Mouse (Mus musculus): ENCODE results near the gene Armc2. TPM values are rescaled to one million over a fixed set of nuclear protein-coding genes. Genes with fewer than 3 reads are reported as not detected.

Gene Armc2
- polyA plus RNA-seq, 1 experiment from 2014 or later: 12.7 TPM

GRCm38 (mm10) chr10:41875624-41876023 lies 142.6 kb downstream of the Armc2 start:
- no peaks in the 10 kb centered on the region for H3K9me3 ChIP-seq (ENCODE audit: control insufficient read depth, low read length)
- no peak overlapping the region for H3K4me2 ChIP-seq (replicated peaks)
- ATAC-seq (ENCODE audit: low FRiP score): no peak
- no peak for DNase-seq (ENCODE audit: low spot score)
- no peaks in the 10 kb centered on the region for H3K4me1 ChIP-seq (replicated peaks; ENCODE audit: control insufficient read depth, insufficient read depth, low read length)
- H3K9ac ChIP-seq: no peak overlapping the region
- H3K36me3 ChIP-seq (replicated peaks; ENCODE audit: control insufficient read depth, insufficient read depth): no peaks in the 10 kb centered on the region
- H3K27ac ChIP-seq: no peak overlapping the region
- no peaks in the 10 kb centered on the region for H3K27me3 ChIP-seq (ENCODE audit: control insufficient read depth, insufficient read depth, low read length)
- no peak overlapping the region for H3K4me3 ChIP-seq (replicated peaks; ENCODE audit: low read length)

DNA sequence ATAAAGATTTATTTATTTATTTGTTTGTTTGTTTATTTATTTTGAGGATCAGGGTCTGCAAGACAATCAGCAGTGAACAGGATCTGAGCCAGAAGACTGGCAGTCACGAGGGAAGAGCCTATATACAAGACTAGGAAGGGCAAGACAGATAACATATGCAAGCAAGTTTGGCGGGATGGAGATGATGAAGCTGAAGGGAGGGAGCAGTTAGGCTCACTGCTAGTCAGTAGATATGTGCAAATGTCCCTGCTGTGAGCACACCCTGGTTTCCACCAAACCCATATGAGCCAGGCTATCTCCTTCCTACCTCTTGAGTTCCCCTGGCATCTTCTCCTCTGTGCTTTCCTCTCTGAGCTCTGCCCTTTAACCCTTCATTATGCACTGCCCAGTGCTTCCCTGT lies 146.7 kb downstream of the Armc2 start:
- no peak overlapping the region for H3K9ac ChIP-seq
- H3K27ac ChIP-seq: no peak overlapping the region
- WGBS: 68% methylated on average over 2 of the region's 2 CpGs
- no peaks in the 10 kb centered on the region for H3K27me3 ChIP-seq (ENCODE audit: control insufficient read depth, insufficient read depth, low read length)
- H3K4me3 ChIP-seq (replicated peaks; ENCODE audit: low read length): no peak overlapping the region
- H3K4me1 ChIP-seq (replicated peaks; ENCODE audit: control insufficient read depth, insufficient read depth, low read length): no peaks in the 10 kb centered on the region
- H3K36me3 ChIP-seq (replicated peaks; ENCODE audit: control insufficient read depth, insufficient read depth): no peaks in the 10 kb centered on the region
- H3K9me3 ChIP-seq (ENCODE audit: control insufficient read depth, low read length): no peaks in the 10 kb centered on the region
- H3K4me2 ChIP-seq (replicated peaks): no peak overlapping the region
- DNase-seq (ENCODE audit: low spot score): no peak
- ATAC-seq (ENCODE audit: low FRiP score): no peak

DNA sequence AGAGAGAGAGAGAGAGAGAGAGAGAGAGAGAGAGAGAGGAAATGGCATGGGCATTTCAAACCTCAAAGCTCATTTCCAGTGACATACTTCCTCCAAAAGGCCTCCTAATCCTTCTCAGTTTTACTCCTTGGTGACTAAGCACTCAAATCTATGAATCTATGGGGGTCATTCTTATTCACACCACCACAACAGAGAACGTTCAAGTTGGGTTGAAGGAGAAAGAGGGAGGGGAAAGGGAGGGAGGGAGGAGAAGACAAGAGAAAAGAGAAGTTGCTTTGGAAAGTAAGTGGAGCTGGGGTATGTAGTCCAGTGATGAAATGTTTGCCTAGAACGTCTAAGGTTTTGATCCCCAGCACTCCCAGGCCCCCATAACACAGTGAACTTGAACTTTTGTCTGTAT lies 148.1 kb downstream of the Armc2 start:
- Histone ChIP-seq H3K9ac (no peak overlapping the region), H3K27me3 (ENCODE audit: control insufficient read depth, insufficient read depth, low read length) (no peaks in the 10 kb centered on the region), H3K36me3 (replicated peaks; ENCODE audit: control insufficient read depth, insufficient read depth) (no peaks in the 10 kb centered on the region), H3K9me3 (ENCODE audit: control insufficient read depth, low read length) (no peaks in the 10 kb centered on the region), H3K4me3 (replicated peaks; ENCODE audit: low read length) (no peak overlapping the region), H3K27ac (no peak overlapping the region), H3K4me1 (replicated peaks; ENCODE audit: control insufficient read depth, insufficient read depth, low read length) (no peaks in the 10 kb centered on the region), H3K4me2 (replicated peaks) (no peak overlapping the region)
- 56% methylated on average over 2 of the region's 2 CpGs for WGBS
- ATAC-seq (ENCODE audit: low FRiP score) (no peak), DNase-seq (ENCODE audit: low spot score) (no peak)

DNA sequence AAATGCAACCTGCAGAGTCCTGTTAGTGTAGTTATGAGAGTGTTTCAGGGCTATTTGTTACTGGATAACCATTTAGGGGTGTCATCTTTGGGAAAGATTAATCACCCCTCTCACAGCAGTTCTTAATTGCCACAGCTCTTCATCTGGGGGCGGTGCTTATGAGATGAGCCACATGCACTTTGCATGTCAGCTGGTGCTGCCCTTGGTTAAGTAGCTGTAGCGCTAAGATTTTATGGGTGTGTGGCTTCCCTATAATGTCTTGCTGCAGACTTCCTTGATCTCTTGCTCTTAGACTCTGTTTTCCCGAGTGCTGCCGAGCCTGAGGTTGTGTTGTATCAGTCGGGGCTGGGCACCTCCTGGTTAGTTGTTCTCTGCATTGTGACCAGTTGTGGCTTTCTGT lies 150.3 kb downstream of the Armc2 start:
- Histone ChIP-seq H3K4me3 (replicated peaks; ENCODE audit: low read length) (no peak overlapping the region), H3K27me3 (ENCODE audit: control insufficient read depth, insufficient read depth, low read length) (no peaks in the 10 kb centered on the region), H3K9me3 (ENCODE audit: control insufficient read depth, low read length) (no peaks in the 10 kb centered on the region), H3K27ac (no peak overlapping the region), H3K4me2 (replicated peaks) (no peak overlapping the region), H3K9ac (no peak overlapping the region), H3K36me3 (replicated peaks; ENCODE audit: control insufficient read depth, insufficient read depth) (no peaks in the 10 kb centered on the region), H3K4me1 (replicated peaks; ENCODE audit: control insufficient read depth, insufficient read depth, low read length) (no peaks in the 10 kb centered on the region)
- ATAC-seq (ENCODE audit: low FRiP score) (no peak), DNase-seq (ENCODE audit: low spot score) (no peak)
- WGBS: 82% methylated on average over 5 of the region's 5 CpGs

- Histone ChIP-seq H3K4me1 (replicated peaks; ENCODE audit: control insufficient read depth, insufficient read depth, low read length) (no peaks in the 10 kb centered on the region), H3K4me3 (replicated peaks; ENCODE audit: low read length) (no peak overlapping the region), H3K27me3 (ENCODE audit: control insufficient read depth, insufficient read depth, low read length) (no peaks in the 10 kb centered on the region), H3K9ac (no peak overlapping the region), H3K9me3 (ENCODE audit: control insufficient read depth, low read length) (no peaks in the 10 kb centered on the region), H3K36me3 (replicated peaks; ENCODE audit: control insufficient read depth, insufficient read depth) (no peaks in the 10 kb centered on the region), H3K27ac (no peak overlapping the region), H3K4me2 (replicated peaks) (no peak overlapping the region)
- ATAC-seq (ENCODE audit: low FRiP score): no peak
- DNase-seq (ENCODE audit: low spot score): no peak
These were observed 151.4 kb downstream of the Armc2 start for GRCm38 (mm10) chr10:41866838-41867154.

DNA sequence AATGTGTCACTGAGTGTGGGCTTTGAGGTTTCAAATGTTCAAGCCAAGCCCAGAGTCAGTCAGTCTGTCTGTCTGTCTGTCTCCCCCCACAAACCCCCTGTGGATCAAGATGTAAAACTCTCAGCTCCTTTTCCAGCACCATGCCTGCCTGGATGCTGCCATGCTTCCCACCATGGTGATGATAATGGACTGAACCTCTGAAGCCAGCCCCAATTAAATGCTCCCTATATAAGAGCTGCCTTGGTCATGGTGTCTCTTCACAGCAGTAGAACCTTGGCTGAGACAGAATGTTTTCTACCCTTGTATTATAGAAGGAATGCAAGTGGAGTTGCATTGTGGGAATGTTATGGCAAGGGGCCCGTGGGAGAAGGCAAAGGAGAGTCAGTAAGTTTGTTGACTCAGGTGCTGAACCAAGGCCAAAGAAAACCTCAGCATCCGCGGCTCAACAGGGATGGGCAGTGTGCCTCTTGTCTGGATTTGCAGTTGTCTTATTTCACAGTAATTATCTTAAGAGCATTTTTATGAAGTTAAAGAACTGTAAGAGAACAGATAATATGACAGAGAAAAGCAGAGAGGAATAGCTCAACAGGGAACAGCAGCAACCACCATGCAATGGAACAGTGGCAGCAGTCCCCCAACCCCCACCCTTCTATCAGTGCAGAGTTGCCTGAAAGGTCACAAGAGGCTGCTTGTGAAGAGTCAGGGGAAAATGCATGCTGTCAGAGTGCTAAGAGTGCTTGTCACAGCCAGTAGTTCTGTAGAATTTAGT lies 152.0 kb downstream of the Armc2 start:
- Histone ChIP-seq H3K4me2 (replicated peaks) (no peak overlapping the region), H3K4me1 (replicated peaks; ENCODE audit: control insufficient read depth, insufficient read depth, low read length) (no peaks in the 10 kb centered on the region), H3K9ac (no peak overlapping the region), H3K9me3 (ENCODE audit: control insufficient read depth, low read length) (no peaks in the 10 kb centered on the region), H3K27ac (no peak overlapping the region), H3K36me3 (replicated peaks; ENCODE audit: control insufficient read depth, insufficient read depth) (no peaks in the 10 kb centered on the region), H3K4me3 (replicated peaks; ENCODE audit: low read length) (no peak overlapping the region), H3K27me3 (ENCODE audit: control insufficient read depth, insufficient read depth, low read length) (no peaks in the 10 kb centered on the region)
- DNase-seq (ENCODE audit: low spot score): no peak
- ATAC-seq (ENCODE audit: low FRiP score): no peak
- WGBS: 73% methylated on average over 3 of the region's 3 CpGs

Other genes with a start within 250 kb of the Armc2 start
- gene Cep57l1, start 208.6 kb downstream of the Armc2 start, polyA plus RNA-seq (2014; fragmentation: Nextera tagmentation; extraction: Ambion mirVana): 11.8 and 12.9 TPM in 2 replicates
- 37.1 and 42.7 TPM in 2 replicates for gene Sesn1, start 208.5 kb downstream of the Armc2 start, polyA plus RNA-seq (2014; fragmentation: Nextera tagmentation; extraction: Ambion mirVana)